Mouse (Mus musculus) heart, adult 18-20 months (tissue): ENCODE results near the gene Lrrc26. TPM values are rescaled to one million over a fixed set of nuclear protein-coding genes. Genes with fewer than 3 reads are reported as not detected.
A peak's percentile ranks its signal among the peaks of the same experiment; 100 is the strongest.

Source experiments
- DNase-seq, 2 experiments: peaks; one replicate each; pipeline ENCODE4 v3.0.0; 2021 to 2022; ENCODE audit warnings: mixed read lengths in 1 of 2
- total RNA-seq, 2 experiments: library from RNA; stranded (reverse); gene quantifications; 2 replicates each; pipeline ENCODE4 v1.2.3; 2021

Lrrc26 gene
- total RNA-seq, 2 experiments from 2014 or later, result 0.23 TPM; not detected in 1

- DNase-seq, result no peak
Measured at GRCm38 (mm10) chr2:25298046-25298445, 8.3 kb downstream of the Lrrc26 start.

- DNase-seq, result no peak
Measured at GRCm38 (mm10) chr2:25303452-25303851, 13.7 kb downstream of the Lrrc26 start.

GRCm38 (mm10) chr2:25303931-25304656 is 14.4 kb downstream of the Lrrc26 start:
- DNase-seq, result no peak

- peak in 1 of 2 experiments; percentile 5 for DNase-seq
Measured at GRCm38 (mm10) chr2:25304657-25305541, 15.2 kb downstream of the Lrrc26 start.

- no peak for DNase-seq
Measured at GRCm38 (mm10) chr2:25305587-25306359, 16.1 kb downstream of the Lrrc26 start.

GRCm38 (mm10) chr2:25310180-25310579 is 20.5 kb downstream of the Lrrc26 start:
- no peak for DNase-seq

- no peak for DNase-seq
Measured at GRCm38 (mm10) chr2:25310969-25311368, 21.3 kb downstream of the Lrrc26 start.

- DNase-seq, result no peak
Measured at GRCm38 (mm10) chr2:25311491-25311891, 21.8 kb downstream of the Lrrc26 start.

GRCm38 (mm10) chr2:25318119-25318966 is 28.6 kb downstream of the Lrrc26 start:
- DNase-seq, result no peak

- peak; percentile 33 to 60 for DNase-seq
Measured at GRCm38 (mm10) chr2:25318971-25319773, 29.5 kb downstream of the Lrrc26 start, which contains the start of gene Grin1. Gene Grin1, minus strand, starts transcription at chr2:25319187.

- DNase-seq, result no peak
Measured at GRCm38 (mm10) chr2:25320084-25320483, 30.4 kb downstream of the Lrrc26 start.

- no peak for DNase-seq
Measured at GRCm38 (mm10) chr2:25326036-25326435, 36.3 kb downstream of the Lrrc26 start.

GRCm38 (mm10) chr2:25328440-25328839 is 38.7 kb downstream of the Lrrc26 start:
- DNase-seq, result peak in 1 of 2 experiments; percentile 45

GRCm38 (mm10) chr2:25331470-25331869 is 41.8 kb downstream of the Lrrc26 start:
- DNase-seq, result no peak

GRCm38 (mm10) chr2:25332286-25333160 is 42.8 kb downstream of the Lrrc26 start, which contains the start of gene Man1b1:
Gene Man1b1, plus strand, starts transcription at chr2:25332338.
- peak; percentile 99 to 100 for DNase-seq

- DNase-seq, result no peak
Measured at GRCm38 (mm10) chr2:25333569-25333968, 43.9 kb downstream of the Lrrc26 start.

GRCm38 (mm10) chr2:25338303-25338702 is 48.6 kb downstream of the Lrrc26 start:
- no peak for DNase-seq
